Mouse (Mus musculus) intestine, embryonic 15.5 days (tissue): ENCODE results near the gene Rab11b. TPM values are rescaled to one million over a fixed set of nuclear protein-coding genes. Genes with fewer than 3 reads are reported as not detected.

Source experiments
- ATAC-seq: fragments of 200-750 bp; cut with Nextera tagmentation; 2 replicates; pipeline ENCODE4 v1.8.0; 2017; ENCODE audit warnings: moderate TSS enrichment, moderate library complexity
- H3K27ac ChIP-seq: fragments of 300-500 bp; sonication (generic); 2 replicates; pipeline ENCODE4 v1.5.1; 2015; ENCODE audit warnings: mild to moderate bottlenecking, inconsistent platforms
- H3K27me3 ChIP-seq: fragments of 300-500 bp; sonication (generic); replicated peaks from 2 replicates; pipeline ENCODE4 v1.6.1; 2015; ENCODE audit warnings: inconsistent platforms
- H3K36me3 ChIP-seq: fragments of 300-500 bp; sonication (generic); 2 replicates; pipeline ENCODE4 v1.6.1; 2015; ENCODE audit warnings: inconsistent platforms
- H3K4me1 ChIP-seq: fragments of 300-500 bp; sonication (generic); replicated peaks from 2 replicates; pipeline ENCODE4 v1.6.1; 2015; ENCODE audit warnings: inconsistent platforms
- H3K4me2 ChIP-seq: fragments of 300-500 bp; sonication (generic); replicated peaks from 2 replicates; pipeline ENCODE4 v1.6.1; 2015; ENCODE audit warnings: mild to moderate bottlenecking, inconsistent platforms
- H3K4me3 ChIP-seq: fragments of 300-500 bp; sonication (generic); replicated peaks from 2 replicates; pipeline ENCODE4 v1.5.1; 2015; ENCODE audit warnings: inconsistent platforms
- H3K9ac ChIP-seq: fragments of 300-500 bp; sonication (generic); 2 replicates; pipeline ENCODE4 v1.6.1; 2015; ENCODE audit warnings: inconsistent platforms
- H3K9me3 ChIP-seq: fragments of 300-500 bp; sonication (generic); 2 replicates; pipeline ENCODE4 v1.6.1; 2016; ENCODE audit warnings: inconsistent platforms
- WGBS: fragments of 180-500 bp; shearing (Covaris S2); methylation state at CpG from one replicate; pipeline ENCODE4 v1.1.7; 2015; 5-methylcytosine and 5-hydroxymethylcytosine counted together
- polyA plus RNA-seq: library from polyadenylated mRNA; unstranded; fragments of >200 nt; fragmentation: Nextera tagmentation; extraction: Ambion mirVana; gene quantifications from 2 replicates; pipeline ENCODE4 v1.2.1, GENCODE M21; 2015

Rab11b gene
- polyA plus RNA-seq, 1 experiment from 2014 or later, result 206 TPM

DNA sequence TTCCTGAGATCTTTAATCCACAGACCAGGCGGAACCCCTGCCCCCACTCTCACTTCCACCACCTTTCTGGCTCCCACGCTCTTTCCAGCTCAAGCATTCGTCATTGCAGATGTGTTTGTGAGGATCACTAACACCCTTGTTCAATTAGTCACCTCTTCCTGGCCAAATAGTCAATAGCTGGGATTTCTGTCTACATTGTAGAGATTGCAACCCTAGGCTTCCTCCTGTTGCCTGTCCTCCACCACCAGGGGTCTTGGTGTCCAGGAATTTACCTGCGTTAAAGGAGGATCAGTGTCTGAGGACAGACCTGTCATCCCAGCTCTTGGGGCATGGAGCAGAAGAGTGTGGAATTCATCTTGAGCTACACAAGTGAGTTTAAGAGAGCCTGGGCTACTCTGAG, 21.7 kb upstream of the Rab11b start:
- Histone ChIP-seq H3K4me2 (peak overlapping the region; percentile 81), H3K27me3 (no peaks in the 10 kb centered on the region), H3K27ac (peak overlapping the region; percentile 73), H3K36me3 (0 out of 2 replicates have a peak, but pooled peaks cover 8% of the 10 kb centered on the region), H3K4me3 (peak overlapping the region; percentile 41), H3K9me3 (no peaks in the 10 kb centered on the region), H3K4me1 (peaks cover 49% of the 10 kb centered on the region), H3K9ac (peak overlapping the region; percentile 52; the same call in 1 of the 2 replicates)
- ATAC-seq, result no peak
- 44% methylated on average over 4 of the region's 4 CpGs for WGBS

GRCm38 (mm10) chr17:33781124-33781977, 21.0 kb upstream of the Rab11b start, which contains the start of gene Angptl4:
Angptl4 (minus strand) TSS chr17:33781830.
- Histone ChIP-seq H3K9me3 (no peaks in the 10 kb centered on the region), H3K4me1 (peaks cover 49% of the 10 kb centered on the region), H3K4me2 (peak within 1 kb of the TSS; percentile 81), H3K36me3 (0 out of 2 replicates have a peak, but pooled peaks cover 10% of the 10 kb centered on the region), H3K27me3 (no peaks in the 10 kb centered on the region), H3K9ac (peak within 1 kb of the TSS; percentile 52), H3K4me3 (peak within 1 kb of the TSS; percentile 41), H3K27ac (peak within 1 kb of the TSS; percentile 73)
- 2% methylated on average over 50 of the region's 50 CpGs for WGBS
- peak; percentile 90 for ATAC-seq

DNA sequence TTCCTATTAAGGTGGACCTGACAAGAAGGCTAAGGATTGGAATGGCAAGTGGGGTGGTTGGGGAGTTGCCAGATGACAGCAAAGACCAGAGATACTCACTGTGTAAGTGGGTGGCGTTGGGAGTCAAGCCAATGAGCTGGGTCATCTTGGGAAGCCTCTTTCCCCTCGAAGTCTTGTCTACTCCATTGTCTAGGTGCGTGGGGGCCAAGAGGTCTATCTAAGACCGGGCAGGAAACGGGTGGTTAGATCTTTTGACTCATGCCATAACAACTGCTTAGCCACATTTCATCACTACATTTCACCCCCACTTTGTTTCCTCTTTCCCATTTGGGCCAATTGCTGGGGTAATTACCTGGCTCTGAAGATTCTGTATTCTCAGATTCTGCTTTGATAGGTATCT, 20.1 kb upstream of the Rab11b start:
- no peaks in the 10 kb centered on the region for H3K9me3 ChIP-seq
- peak overlapping the region; percentile 52; the same call in 1 of the 2 replicates for H3K9ac ChIP-seq
- H3K27me3 ChIP-seq, result no peaks in the 10 kb centered on the region
- peaks cover 49% of the 10 kb centered on the region for H3K4me1 ChIP-seq
- no peak for ATAC-seq
- H3K4me3 ChIP-seq, result peak overlapping the region; percentile 41
- H3K4me2 ChIP-seq, result peak overlapping the region; percentile 81
- WGBS, result 89% methylated on average over 5 of the region's 5 CpGs
- 0 out of 2 replicates have a peak, but pooled peaks cover 10% of the 10 kb centered on the region for H3K36me3 ChIP-seq
- peak overlapping the region; percentile 73 for H3K27ac ChIP-seq

GRCm38 (mm10) chr17:33779967-33780295, 19.6 kb upstream of the Rab11b start:
- Histone ChIP-seq H3K9me3 (no peaks in the 10 kb centered on the region), H3K27me3 (no peaks in the 10 kb centered on the region), H3K27ac (peak overlapping the region; percentile 38), H3K4me1 (peaks cover 49% of the 10 kb centered on the region), H3K4me2 (peak overlapping the region; percentile 81), H3K36me3 (peaks cover 13% of the 10 kb centered on the region; the same call in 1 of the 2 replicates), H3K9ac (no peak overlapping the region), H3K4me3 (peak overlapping the region; percentile 41; the same call in 1 of the 2 replicates)
- ATAC-seq, result no peak
- 74% methylated on average over 5 of the region's 5 CpGs for WGBS

DNA sequence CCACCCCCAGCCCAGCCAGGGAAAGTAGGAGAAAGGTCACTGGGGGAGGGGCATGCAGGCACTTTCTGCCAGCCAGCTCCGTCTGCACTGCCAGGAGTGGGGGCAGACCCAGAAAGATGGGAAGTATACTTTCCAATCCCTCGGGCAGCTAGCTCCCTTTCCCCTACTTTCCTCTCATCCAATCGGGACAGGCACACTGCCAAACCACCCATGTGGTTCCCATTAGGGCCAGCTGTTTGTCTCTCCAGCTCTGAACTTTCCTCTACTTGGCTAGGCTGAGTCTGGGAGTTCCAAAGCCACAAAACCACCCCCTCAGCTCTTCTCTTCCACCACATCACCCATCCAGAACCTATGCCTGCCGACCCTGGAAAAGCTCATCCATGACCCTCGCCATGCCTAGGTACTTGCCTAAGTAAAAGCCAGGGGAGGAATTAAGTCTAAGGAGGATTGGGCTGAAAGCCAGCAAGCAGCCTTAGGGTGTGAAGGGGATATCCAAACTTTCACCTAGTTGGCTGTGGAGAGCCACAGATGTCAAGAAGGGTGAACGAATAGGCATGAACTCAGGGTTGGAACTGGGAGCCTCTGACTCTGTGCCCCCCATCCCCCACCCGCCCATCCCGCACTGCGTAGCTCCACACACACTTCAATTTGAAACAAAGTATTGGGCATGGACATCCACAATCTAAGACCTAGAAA, 19.1 kb upstream of the Rab11b start:
- no peaks in the 10 kb centered on the region for H3K27me3 ChIP-seq
- 30% methylated on average over 9 of the region's 9 CpGs for WGBS
- peaks cover 49% of the 10 kb centered on the region for H3K4me1 ChIP-seq
- peak overlapping the region; percentile 81 for H3K4me2 ChIP-seq
- H3K9ac ChIP-seq, result peak overlapping the region; percentile 4; the same call in 1 of the 2 replicates
- peak; percentile 63 for ATAC-seq
- H3K36me3 ChIP-seq, result peaks cover 16% of the 10 kb centered on the region; the same call in 1 of the 2 replicates
- no peaks in the 10 kb centered on the region for H3K9me3 ChIP-seq
- peak overlapping the region; percentile 16 for H3K4me3 ChIP-seq
- peak overlapping the region; percentile 38 for H3K27ac ChIP-seq

- no peaks in the 10 kb centered on the region for H3K27me3 ChIP-seq
- H3K9ac ChIP-seq, result no peak overlapping the region
- H3K9me3 ChIP-seq, result no peaks in the 10 kb centered on the region
- H3K4me3 ChIP-seq, result no peak overlapping the region
- ATAC-seq, result no peak
- H3K36me3 ChIP-seq, result peaks cover 16% of the 10 kb centered on the region; the same call in 1 of the 2 replicates
- H3K4me1 ChIP-seq, result peaks cover 20% of the 10 kb centered on the region
- H3K4me2 ChIP-seq, result no peak overlapping the region
- H3K27ac ChIP-seq, result no peak overlapping the region
- 93% methylated on average over 4 of the region's 4 CpGs for WGBS
Observed at GRCm38 (mm10) chr17:33775287-33775686, 15.0 kb upstream of the Rab11b start.

GRCm38 (mm10) chr17:33774573-33775155, 14.3 kb upstream of the Rab11b start:
- WGBS, result 88% methylated on average over 8 of the region's 8 CpGs
- Histone ChIP-seq H3K36me3 (peaks cover 16% of the 10 kb centered on the region; the same call in 1 of the 2 replicates), H3K9ac (no peak overlapping the region), H3K27ac (no peak overlapping the region), H3K27me3 (no peaks in the 10 kb centered on the region), H3K9me3 (no peaks in the 10 kb centered on the region), H3K4me1 (peaks cover 15% of the 10 kb centered on the region), H3K4me3 (no peak overlapping the region), H3K4me2 (no peak overlapping the region)
- ATAC-seq, result no peak

GRCm38 (mm10) chr17:33773871-33774572, 13.7 kb upstream of the Rab11b start:
- no peak for ATAC-seq
- no peak overlapping the region for H3K9ac ChIP-seq
- H3K9me3 ChIP-seq, result no peaks in the 10 kb centered on the region
- H3K4me2 ChIP-seq, result no peak overlapping the region
- no peak overlapping the region for H3K27ac ChIP-seq
- 89% methylated on average over 6 of the region's 6 CpGs for WGBS
- peaks cover 8% of the 10 kb centered on the region for H3K4me1 ChIP-seq
- no peak overlapping the region for H3K4me3 ChIP-seq
- H3K27me3 ChIP-seq, result no peaks in the 10 kb centered on the region
- H3K36me3 ChIP-seq, result peaks cover 16% of the 10 kb centered on the region; the same call in 1 of the 2 replicates

DNA sequence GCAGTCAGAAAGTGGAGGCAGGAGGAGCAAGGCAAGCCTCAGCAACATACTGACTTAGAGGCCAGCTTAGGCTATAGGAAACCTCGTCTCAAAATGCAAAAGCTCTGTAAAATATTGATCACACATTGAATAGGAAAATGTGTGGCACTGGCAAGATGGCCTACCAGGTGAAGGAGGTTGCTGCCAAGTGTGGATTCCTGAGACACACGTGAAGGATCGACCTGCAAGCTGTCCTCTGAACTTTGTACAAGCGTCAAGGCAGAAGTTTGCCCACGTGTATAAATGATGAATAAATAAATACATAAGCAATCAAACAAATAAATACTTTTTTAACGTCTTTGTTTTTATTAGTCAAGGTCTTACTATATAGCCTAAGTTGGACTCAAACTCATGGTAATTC, 13.1 kb upstream of the Rab11b start:
- ATAC-seq, result no peak
- no peak overlapping the region for H3K4me2 ChIP-seq
- no peak overlapping the region for H3K4me3 ChIP-seq
- peaks cover 2% of the 10 kb centered on the region; the same call in 1 of the 2 replicates for H3K4me1 ChIP-seq
- no peaks in the 10 kb centered on the region for H3K27me3 ChIP-seq
- no peaks in the 10 kb centered on the region for H3K9me3 ChIP-seq
- H3K9ac ChIP-seq, result no peak overlapping the region
- no peak overlapping the region for H3K27ac ChIP-seq
- WGBS, result 71% methylated on average over 6 of the region's 6 CpGs
- peaks cover 16% of the 10 kb centered on the region; the same call in 1 of the 2 replicates for H3K36me3 ChIP-seq

GRCm38 (mm10) chr17:33771617-33772016, 11.3 kb upstream of the Rab11b start:
- H3K4me2 ChIP-seq, result no peak overlapping the region
- H3K4me3 ChIP-seq, result no peak overlapping the region
- no peak for ATAC-seq
- peaks cover 5% of the 10 kb centered on the region; the same call in 1 of the 2 replicates for H3K36me3 ChIP-seq
- no peak overlapping the region for H3K27ac ChIP-seq
- H3K9ac ChIP-seq, result no peak overlapping the region
- no peaks in the 10 kb centered on the region for H3K4me1 ChIP-seq
- H3K27me3 ChIP-seq, result no peaks in the 10 kb centered on the region
- H3K9me3 ChIP-seq, result no peaks in the 10 kb centered on the region
- WGBS, result 92% methylated on average over 4 of the region's 4 CpGs

DNA sequence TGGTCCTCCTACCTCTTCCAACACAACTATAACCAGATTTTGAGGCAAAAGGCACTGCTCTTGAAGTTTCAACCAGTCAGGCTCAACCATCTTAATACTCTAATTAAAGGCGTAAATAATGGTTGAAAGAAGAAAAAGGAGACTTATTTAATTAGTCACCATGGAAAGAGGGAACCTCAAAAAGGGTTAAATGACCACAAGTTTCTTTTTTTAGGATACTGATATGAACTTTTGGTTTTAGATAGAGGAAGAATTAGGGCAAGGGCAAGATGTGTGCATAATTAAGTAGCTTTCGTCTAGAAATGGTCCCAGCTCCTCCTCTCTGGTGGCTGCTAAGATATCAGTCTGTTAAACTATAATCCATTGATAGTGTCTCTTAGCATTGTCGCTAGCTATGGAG, 6.1 kb upstream of the Rab11b start:
- no peak overlapping the region for H3K27ac ChIP-seq
- no peaks in the 10 kb centered on the region for H3K4me1 ChIP-seq
- H3K4me3 ChIP-seq, result no peak overlapping the region
- no peaks in the 10 kb centered on the region for H3K27me3 ChIP-seq
- H3K4me2 ChIP-seq, result no peak overlapping the region
- H3K9ac ChIP-seq, result no peak overlapping the region
- no peaks in the 10 kb centered on the region for H3K9me3 ChIP-seq
- H3K36me3 ChIP-seq, result no peaks in the 10 kb centered on the region
- ATAC-seq, result no peak
- 71% methylated on average over 3 of the region's 3 CpGs for WGBS
